Mouse (Mus musculus): ENCODE results near the gene Cd2bp2. TPM values are rescaled to one million over a fixed set of nuclear protein-coding genes. Genes with fewer than 3 reads are reported as not detected.
A peak's percentile ranks its signal among the peaks of the same experiment; 100 is the strongest.

Cd2bp2 gene
- total and polyA plus RNA-seq, 3 experiments = 56.7 to 64.8 TPM; not detected in 1

GRCm38 (mm10) chr7:127176937-127177336 lies 18.9 kb downstream of the Cd2bp2 start:
- no peak overlapping the region for H3K27ac ChIP-seq (ENCODE audit: control insufficient read depth, low read depth, low read length)
- H3K9me3 ChIP-seq (replicated peaks; ENCODE audit: insufficient read depth, low read length) = no peaks in the 10 kb centered on the region
- TF ChIP-seq NELFE (IDR thresholded peaks at IDR 0.05; ENCODE audit: low read depth, low read length) = no peak
- TF ChIP-seq TCF12 (IDR thresholded peaks at IDR 0.05; ENCODE audit: low read depth, low read length) = no peak
- no peak for TF ChIP-seq UBTF (IDR thresholded peaks at IDR 0.05; ENCODE audit: borderline replicate concordance, insufficient read depth, low read depth, low read length)
- no peak for TF ChIP-seq NRF1 (IDR thresholded peaks at IDR 0.05; ENCODE audit: insufficient read depth, low read depth, low read length, poor library complexity, severe bottlenecking)
- peaks cover 0 to 21% of the 10 kb centered on the region in 2 experiments; a peak in 2 of 4 replicates for H3K36me3 ChIP-seq (ENCODE audit: control insufficient read depth in 1 of 2, insufficient read depth in 2 of 2, low read length in 2 of 2)
- peaks cover 9 to 21% of the 10 kb centered on the region in 2 experiments for H3K4me1 ChIP-seq (ENCODE audit: control insufficient read depth in 1 of 2, insufficient read depth in 2 of 2, low read length in 2 of 2)
- no peak for DNase-seq (ENCODE audit: low read depth, low spot score)
- no peak overlapping the region for H3K4me3 ChIP-seq (ENCODE audit: control insufficient read depth in 1 of 2, insufficient read depth in 1 of 2, low read depth in 2 of 2, low read length in 2 of 2)
- no peaks in the 10 kb centered on the region for H3K27me3 ChIP-seq (ENCODE audit: control insufficient read depth in 1 of 2, insufficient read depth in 2 of 2, low read length in 2 of 2)
- H3K9ac ChIP-seq (ENCODE audit: control insufficient read depth, low read depth, low read length, poor library complexity, severe bottlenecking) = no peak overlapping the region
- no peaks in the 10 kb centered on the region for H3K79me2 ChIP-seq (ENCODE audit: control insufficient read depth, insufficient read depth, low read length, poor library complexity)

GRCm38 (mm10) chr7:127166501-127166900 lies 29.3 kb downstream of the Cd2bp2 start:
- Histone ChIP-seq H3K27ac (ENCODE audit: control insufficient read depth, low read depth, low read length) (no peak overlapping the region), H3K79me2 (ENCODE audit: control insufficient read depth, insufficient read depth, low read length, poor library complexity) (no peaks in the 10 kb centered on the region), H3K4me3 (ENCODE audit: control insufficient read depth in 1 of 2, insufficient read depth in 1 of 2, low read depth in 2 of 2, low read length in 2 of 2) (no peak overlapping the region), H3K9ac (ENCODE audit: control insufficient read depth, low read depth, low read length, poor library complexity, severe bottlenecking) (no peak overlapping the region), H3K36me3 (ENCODE audit: control insufficient read depth in 1 of 2, insufficient read depth in 2 of 2, low read length in 2 of 2) (peaks cover 0 to 27% of the 10 kb centered on the region in 2 experiments; a peak in 2 of 4 replicates), H3K9me3 (replicated peaks; ENCODE audit: insufficient read depth, low read length) (no peaks in the 10 kb centered on the region), H3K4me1 (ENCODE audit: control insufficient read depth in 1 of 2, insufficient read depth in 2 of 2, low read length in 2 of 2) (peaks cover 18 to 24% of the 10 kb centered on the region in 2 experiments), H3K27me3 (ENCODE audit: control insufficient read depth in 1 of 2, insufficient read depth in 2 of 2, low read length in 2 of 2) (no peaks in the 10 kb centered on the region)
- no peak for TF ChIP-seq MAZ (IDR thresholded peaks at IDR 0.05; ENCODE audit: low read depth, low read length)
- no peak for TF ChIP-seq SIN3A (IDR thresholded peaks at IDR 0.05; ENCODE audit: low read length)
- TF ChIP-seq MXI1 (IDR thresholded peaks at IDR 0.05; ENCODE audit: low read depth, low read length) = peak; percentile 16; the same call in 1 of the 2 replicates
- TF ChIP-seq GATA1 (IDR thresholded peaks at IDR 0.05; ENCODE audit: low read depth, low read length) = peak; percentile 67
- DNase-seq (ENCODE audit: low read depth, low spot score) = no peak

GRCm38 (mm10) chr7:127165607-127166493 lies 30.0 kb downstream of the Cd2bp2 start:
- H3K36me3 ChIP-seq (ENCODE audit: control insufficient read depth in 1 of 2, insufficient read depth in 2 of 2, low read length in 2 of 2) = peaks cover 0 to 27% of the 10 kb centered on the region in 2 experiments; a peak in 2 of 4 replicates
- DNase-seq (ENCODE audit: low read depth, low spot score) = no peak
- peaks cover 18 to 24% of the 10 kb centered on the region in 2 experiments for H3K4me1 ChIP-seq (ENCODE audit: control insufficient read depth in 1 of 2, insufficient read depth in 2 of 2, low read length in 2 of 2)
- H3K27ac ChIP-seq (ENCODE audit: control insufficient read depth, low read depth, low read length) = 0 out of 2 replicates have a peak overlapping the region, but pooled peaks have one; percentile 16
- H3K4me3 ChIP-seq (ENCODE audit: control insufficient read depth in 1 of 2, insufficient read depth in 1 of 2, low read depth in 2 of 2, low read length in 2 of 2) = no peak overlapping the region
- H3K27me3 ChIP-seq (ENCODE audit: control insufficient read depth in 1 of 2, insufficient read depth in 2 of 2, low read length in 2 of 2) = no peaks in the 10 kb centered on the region
- H3K9me3 ChIP-seq (replicated peaks; ENCODE audit: insufficient read depth, low read length) = no peaks in the 10 kb centered on the region
- no peaks in the 10 kb centered on the region for H3K79me2 ChIP-seq (ENCODE audit: control insufficient read depth, insufficient read depth, low read length, poor library complexity)
- H3K9ac ChIP-seq (ENCODE audit: control insufficient read depth, low read depth, low read length, poor library complexity, severe bottlenecking) = no peak overlapping the region
- TF ChIP-seq USF1 (IDR thresholded peaks at IDR 0.05; ENCODE audit: low read depth, low read length) (0 out of 2 replicates have a peak, but pooled peaks have one; percentile 13), ZMIZ1 (IDR thresholded peaks at IDR 0.05; ENCODE audit: low read depth, low read length) (no peak), UBTF (IDR thresholded peaks at IDR 0.05; ENCODE audit: borderline replicate concordance, insufficient read depth, low read depth, low read length) (no peak), TAL1 (IDR thresholded peaks at IDR 0.05; ENCODE audit: low read length) (0 out of 2 replicates have a peak, but pooled peaks have one; percentile 10), ZC3H11A (IDR thresholded peaks at IDR 0.05; ENCODE audit: low read depth, low read length) (no peak)

Data from MEL (cell line).